Mouse (Mus musculus): Measurements from ENCODE around the gene Fndc3b. TPM values are rescaled to one million over a fixed set of nuclear protein-coding genes. Genes with fewer than 3 reads are reported as not detected.
A peak's percentile ranks its signal among the peaks of the same experiment; 100 is the strongest.

The Fndc3b gene
- polyA plus RNA-seq, 1 experiment from 2014 or later = 39.5 TPM

DNA sequence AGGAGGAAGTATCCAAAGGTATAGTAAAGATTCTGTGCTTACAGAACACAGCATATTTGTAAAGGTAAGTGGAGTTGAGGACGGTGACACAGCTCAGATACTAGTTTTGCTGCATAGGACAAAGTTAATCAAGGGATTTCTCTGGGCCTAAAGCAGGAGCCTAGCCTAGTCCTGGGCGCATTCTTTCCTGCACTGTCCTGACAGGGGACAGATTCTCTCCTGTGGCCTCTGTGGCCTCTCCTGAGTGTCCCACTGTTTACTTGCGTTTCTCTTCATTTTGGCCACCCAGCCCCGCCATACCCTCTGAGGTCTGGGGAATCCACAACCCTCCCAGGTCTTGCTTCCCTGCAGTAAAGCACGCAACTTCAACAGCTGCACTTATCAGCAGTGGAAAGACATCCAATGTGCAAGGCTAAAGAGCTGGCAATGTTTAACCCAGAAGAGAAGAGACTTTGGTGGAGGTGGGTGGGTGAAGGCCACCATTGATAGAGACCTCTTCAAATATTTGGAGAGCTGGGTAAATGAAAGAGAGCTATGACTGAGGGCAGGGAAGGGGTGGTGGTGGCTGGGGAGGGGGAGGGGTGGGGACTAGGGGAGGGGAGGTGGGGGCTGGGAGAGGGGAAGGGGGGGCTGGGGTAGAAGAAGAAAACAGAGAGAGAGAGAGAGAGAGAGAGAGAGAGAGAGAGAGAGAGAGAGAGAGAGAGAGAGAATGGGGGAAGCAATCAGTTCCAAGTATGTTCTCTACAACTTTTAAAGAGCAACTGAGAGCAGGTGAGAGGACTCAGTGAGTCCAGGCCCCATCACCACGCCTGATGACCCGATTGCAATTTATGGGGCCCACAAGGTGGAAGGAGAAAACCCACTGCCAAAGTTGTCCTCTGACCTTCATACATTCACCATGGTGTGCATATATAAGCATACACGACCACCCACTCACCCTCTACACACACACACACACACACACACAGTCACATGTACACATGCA is 18.0 kb upstream of the Fndc3b start:
- H3K27me3 ChIP-seq = no peaks in the 10 kb centered on the region
- 0 out of 2 replicates have a peak, but pooled peaks cover 4% of the 10 kb centered on the region for H3K4me1 ChIP-seq
- no peak overlapping the region for H3K27ac ChIP-seq
- no peaks in the 10 kb centered on the region for H3K9me3 ChIP-seq
- no peak overlapping the region for H3K4me3 ChIP-seq
- WGBS = 79% methylated on average over 8 of the region's 8 CpGs
- no peaks in the 10 kb centered on the region for H3K36me3 ChIP-seq
- no peak overlapping the region for H3K9ac ChIP-seq
- no peak for ATAC-seq (ENCODE audit: insufficient number of reproducible peaks, low FRiP score, low TSS enrichment, low read depth)
- H3K4me2 ChIP-seq = no peak overlapping the region

- WGBS = 6% methylated on average over 7 of the region's 7 CpGs
- no peaks in the 10 kb centered on the region for H3K36me3 ChIP-seq
- H3K27me3 ChIP-seq = no peaks in the 10 kb centered on the region
- no peak overlapping the region for H3K27ac ChIP-seq
- no peak overlapping the region for H3K9ac ChIP-seq
- H3K4me2 ChIP-seq = no peak overlapping the region
- no peak for ATAC-seq (ENCODE audit: insufficient number of reproducible peaks, low FRiP score, low TSS enrichment, low read depth)
- H3K9me3 ChIP-seq = no peaks in the 10 kb centered on the region
- 0 out of 2 replicates have a peak, but pooled peaks cover 5% of the 10 kb centered on the region for H3K4me1 ChIP-seq
- H3K4me3 ChIP-seq = no peak overlapping the region
Measured at GRCm38 (mm10) chr3:27728176-27728575, 17.1 kb upstream of the Fndc3b start.

- ATAC-seq (ENCODE audit: insufficient number of reproducible peaks, low FRiP score, low TSS enrichment, low read depth) = no peak
Measured at GRCm38 (mm10) chr3:27725752-27726151, 14.6 kb upstream of the Fndc3b start.

GRCm38 (mm10) chr3:27724208-27724607 is 13.1 kb upstream of the Fndc3b start:
- ATAC-seq (ENCODE audit: insufficient number of reproducible peaks, low FRiP score, low TSS enrichment, low read depth) = no peak
- H3K27ac ChIP-seq = no peak overlapping the region
- H3K4me2 ChIP-seq = no peak overlapping the region
- no peaks in the 10 kb centered on the region for H3K9me3 ChIP-seq
- H3K4me3 ChIP-seq = no peak overlapping the region
- H3K9ac ChIP-seq = no peak overlapping the region
- no peaks in the 10 kb centered on the region for H3K27me3 ChIP-seq
- 0 out of 2 replicates have a peak, but pooled peaks cover 5% of the 10 kb centered on the region for H3K4me1 ChIP-seq
- WGBS = 32% methylated on average over 8 of the region's 8 CpGs
- no peaks in the 10 kb centered on the region for H3K36me3 ChIP-seq

More at GRCm38 (mm10) chr3:27725752-27726151, 14.6 kb upstream of the Fndc3b start:
- WGBS = 53% methylated on average over 6 of the region's 6 CpGs
- no peak overlapping the region for H3K9ac ChIP-seq
- H3K4me1 ChIP-seq = 0 out of 2 replicates have a peak, but pooled peaks cover 5% of the 10 kb centered on the region
- no peak overlapping the region; the same call in 1 of the 2 replicates for H3K27ac ChIP-seq
- no peaks in the 10 kb centered on the region for H3K9me3 ChIP-seq
- H3K36me3 ChIP-seq = no peaks in the 10 kb centered on the region
- no peak overlapping the region for H3K4me2 ChIP-seq
- H3K4me3 ChIP-seq = no peak overlapping the region
- H3K27me3 ChIP-seq = no peaks in the 10 kb centered on the region

GRCm38 (mm10) chr3:27718829-27719365 is 7.8 kb upstream of the Fndc3b start:
- Histone ChIP-seq H3K9ac (no peak overlapping the region), H3K4me3 (no peak overlapping the region), H3K27ac (no peak overlapping the region), H3K4me2 (no peak overlapping the region), H3K9me3 (no peaks in the 10 kb centered on the region), H3K27me3 (no peaks in the 10 kb centered on the region), H3K36me3 (no peaks in the 10 kb centered on the region), H3K4me1 (no peaks in the 10 kb centered on the region)
- ATAC-seq (ENCODE audit: insufficient number of reproducible peaks, low FRiP score, low TSS enrichment, low read depth) = no peak
- WGBS = 76% methylated on average over 5 of the region's 5 CpGs

GRCm38 (mm10) chr3:27713971-27714370 is 2.9 kb upstream of the Fndc3b start:
- Histone ChIP-seq H3K9ac (no peak overlapping the region), H3K4me1 (peaks cover under 1% of the 10 kb centered on the region; the same call in 1 of the 2 replicates), H3K4me2 (no peak overlapping the region), H3K36me3 (no peaks in the 10 kb centered on the region), H3K27ac (no peak overlapping the region), H3K4me3 (no peak overlapping the region), H3K9me3 (no peaks in the 10 kb centered on the region), H3K27me3 (no peaks in the 10 kb centered on the region)
- 56% methylated on average over 4 of the region's 4 CpGs for WGBS
- no peak for ATAC-seq (ENCODE audit: insufficient number of reproducible peaks, low FRiP score, low TSS enrichment, low read depth)

- Histone ChIP-seq H3K27ac (no peak overlapping the region), H3K4me3 (no peak overlapping the region), H3K4me1 (peaks cover 11% of the 10 kb centered on the region), H3K9ac (no peak overlapping the region), H3K9me3 (no peaks in the 10 kb centered on the region), H3K4me2 (no peak overlapping the region), H3K36me3 (no peaks in the 10 kb centered on the region), H3K27me3 (no peaks in the 10 kb centered on the region)
- WGBS = 75% methylated on average over 6 of the region's 6 CpGs
- ATAC-seq (ENCODE audit: insufficient number of reproducible peaks, low FRiP score, low TSS enrichment, low read depth) = no peak
Measured at GRCm38 (mm10) chr3:27712421-27712820, 1.3 kb upstream of the Fndc3b start.

DNA sequence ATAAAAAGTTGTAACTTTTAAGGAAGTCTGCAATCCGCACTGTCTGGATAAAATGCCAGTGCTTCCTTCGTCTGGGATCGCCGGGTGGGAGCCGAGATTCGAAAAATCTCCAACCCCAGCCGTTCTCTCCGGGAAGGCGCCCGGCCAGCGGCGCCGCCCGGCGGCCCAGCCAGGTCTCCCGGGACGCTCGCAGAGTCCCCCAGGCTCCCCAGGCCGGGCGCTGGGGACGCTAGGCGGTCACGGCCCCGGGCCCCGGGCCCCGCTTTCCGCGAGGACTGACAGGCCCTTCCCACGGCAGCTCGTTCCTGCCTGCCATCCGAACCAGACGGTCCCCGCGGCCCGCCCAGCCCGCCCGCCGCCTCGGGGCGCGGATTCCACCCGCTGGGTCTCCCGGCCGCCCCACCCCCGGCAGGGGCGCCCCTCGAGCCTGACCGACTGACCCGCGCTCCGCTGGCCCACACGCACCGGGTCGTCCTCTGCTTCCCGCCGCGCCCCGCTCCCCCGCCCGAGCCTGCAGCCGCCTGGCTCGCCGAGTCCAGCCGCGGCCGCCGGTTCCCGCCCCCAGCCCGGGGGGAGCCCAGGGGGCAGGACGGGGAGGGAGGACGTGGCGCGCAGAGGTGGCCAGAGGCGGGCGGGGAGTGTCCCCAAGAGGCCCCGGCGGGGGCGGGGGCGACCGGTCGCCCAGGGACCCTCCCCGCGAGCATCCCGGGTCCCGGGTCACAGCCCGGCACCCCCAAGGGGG is 1.0 kb downstream of the Fndc3b start:
- H3K27ac ChIP-seq = peak overlapping the region; percentile 99
- H3K9me3 ChIP-seq = no peaks in the 10 kb centered on the region
- H3K4me1 ChIP-seq = peaks cover 31% of the 10 kb centered on the region
- peak overlapping the region; percentile 92 for H3K4me3 ChIP-seq
- WGBS = under 1% methylated on average over 84 of the region's 86 CpGs
- H3K36me3 ChIP-seq = no peaks in the 10 kb centered on the region
- peak overlapping the region; percentile 62 for H3K4me2 ChIP-seq
- peak overlapping the region; percentile 91 for H3K9ac ChIP-seq
- ATAC-seq (ENCODE audit: insufficient number of reproducible peaks, low FRiP score, low TSS enrichment, low read depth) = peak; percentile 77
- H3K27me3 ChIP-seq = no peaks in the 10 kb centered on the region

GRCm38 (mm10) chr3:27709096-27709905 is 1.8 kb downstream of the Fndc3b start:
- no peaks in the 10 kb centered on the region for H3K9me3 ChIP-seq
- H3K4me1 ChIP-seq = peaks cover 38% of the 10 kb centered on the region
- 3% methylated on average over 22 of the region's 22 CpGs for WGBS
- no peaks in the 10 kb centered on the region for H3K36me3 ChIP-seq
- H3K4me2 ChIP-seq = peak overlapping the region; percentile 62
- H3K27me3 ChIP-seq = no peaks in the 10 kb centered on the region
- no peak for ATAC-seq (ENCODE audit: insufficient number of reproducible peaks, low FRiP score, low TSS enrichment, low read depth)
- peak overlapping the region; percentile 91 for H3K9ac ChIP-seq
- H3K27ac ChIP-seq = peak overlapping the region; percentile 99
- peak overlapping the region; percentile 92 for H3K4me3 ChIP-seq

GRCm38 (mm10) chr3:27708581-27708980 is 2.5 kb downstream of the Fndc3b start:
- H3K9me3 ChIP-seq = no peaks in the 10 kb centered on the region
- H3K36me3 ChIP-seq = peaks cover 2% of the 10 kb centered on the region; the same call in 1 of the 2 replicates
- H3K27me3 ChIP-seq = no peaks in the 10 kb centered on the region
- H3K9ac ChIP-seq = no peak overlapping the region; the same call in 1 of the 2 replicates
- peak overlapping the region; percentile 99; the same call in 1 of the 2 replicates for H3K27ac ChIP-seq
- H3K4me2 ChIP-seq = peak overlapping the region; percentile 62
- WGBS = 20% methylated on average over 5 of the region's 5 CpGs
- ATAC-seq (ENCODE audit: insufficient number of reproducible peaks, low FRiP score, low TSS enrichment, low read depth) = no peak
- H3K4me3 ChIP-seq = peak overlapping the region; percentile 92
- peaks cover 39% of the 10 kb centered on the region for H3K4me1 ChIP-seq

DNA sequence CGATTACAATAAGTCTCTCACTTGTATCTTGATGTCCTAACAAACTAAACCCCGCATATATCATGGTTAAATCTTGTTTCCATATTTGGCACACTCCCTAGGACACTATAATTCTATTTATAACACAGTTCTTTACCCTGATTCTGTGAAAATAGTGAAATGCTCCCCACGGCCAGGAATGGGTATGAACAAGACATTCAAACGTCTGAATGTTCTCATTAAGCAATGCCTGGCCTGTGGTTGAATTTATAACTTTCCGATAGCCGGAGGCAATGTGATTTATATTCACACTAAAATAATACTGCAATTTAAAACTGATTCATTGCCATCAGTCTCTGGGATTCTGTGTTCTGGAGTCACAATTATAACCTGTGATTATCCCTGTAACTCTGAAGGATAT is 5.3 kb downstream of the Fndc3b start:
- no peak for ATAC-seq (ENCODE audit: insufficient number of reproducible peaks, low FRiP score, low TSS enrichment, low read depth)
- WGBS = 25% methylated on average over 6 of the region's 6 CpGs
- no peak overlapping the region for H3K27ac ChIP-seq

More for the DNA sequence above, 5.3 kb downstream of the Fndc3b start:
- Histone ChIP-seq H3K9me3 (no peaks in the 10 kb centered on the region), H3K27me3 (no peaks in the 10 kb centered on the region), H3K9ac (no peak overlapping the region), H3K4me2 (no peak overlapping the region), H3K4me3 (no peak overlapping the region), H3K4me1 (peaks cover 40% of the 10 kb centered on the region), H3K36me3 (peaks cover 3% of the 10 kb centered on the region)
